Mouse (Mus musculus) heart, embryonic 15.5 days (tissue): ENCODE results near the gene Vldlr. TPM values are rescaled to one million over a fixed set of nuclear protein-coding genes. Genes with fewer than 3 reads are reported as not detected.

Experiments
- polyA plus RNA-seq: library from polyadenylated mRNA; unstranded; fragments of >200 nt; fragmentation: Nextera tagmentation; extraction: Ambion mirVana; gene quantifications from 2 replicates; pipeline ENCODE4 v1.2.1, GENCODE M21; 2015

Vldlr gene
- polyA plus RNA-seq, 1 experiment from 2014 or later = 29.7 TPM

Other genes starting within 250 kb of the Vldlr start
- 0.03 and 0.05 TPM in 2 replicates for gene Kcnv2, start 106.1 kb downstream of the Vldlr start, polyA plus RNA-seq
- 44.3 and 49.9 TPM in 2 replicates for gene Pum3, start 213.3 kb downstream of the Vldlr start, polyA plus RNA-seq